In genomic region chr14:122755559-122755958, GRCm38 (mm10) we compare ENCODE assay signal across 13 mouse cellular contexts.
A peak's percentile ranks its signal among the peaks of the same experiment; 100 is the strongest.
DNase-seq lines count a peak whose midpoint lies in the region; ATAC-seq and TF ChIP-seq lines count a peak whose summit lies in the region.
"Had no signal": no experiment of that assay in that cellular context is flagged by ENCODE, and none has a peak within 500 bp of the region (broad histone marks: within the 10 kb centered on the region; RNA-seq: fewer than 3 reads in every experiment).

No protein-coding gene starts in this region.

- DNase-seq in heart, postnatal 10 days, result peak; percentile 2 to 13
- no peak for DNase-seq in heart, adult 2 months
- peak; percentile 15 for DNase-seq in midbrain, embryonic 14.5 days
- peak; percentile 82 for DNase-seq in embryonic facial prominence, embryonic 14.5 days (ENCODE audit: low spot score)
- DNase-seq in neural tube, embryonic 11.5 days (ENCODE audit: low spot score), result peak; percentile 35
- no peak for DNase-seq in right cerebral cortex, postnatal 36 days (ENCODE audit: low spot score in 2 of 2)
- DNase-seq: B cell, adult 2 months; cerebellum, postnatal 36 days; kidney, adult 18-20 months; thymus, postnatal 14 days had no signal

- TF ChIP-seq POLR2A in heart, adult 2 months (IDR thresholded peaks at IDR 0.05; ENCODE audit: insufficient read depth, low read depth, low read length), result no peak

- no peaks in the 10 kb centered on the region for H3K9me3 ChIP-seq in midbrain, embryonic 14.5 days (ENCODE audit: control insufficient read depth, low read length)
- H3K9me3 ChIP-seq in midbrain, embryonic 16.5 days (replicated peaks; ENCODE audit: control insufficient read depth, low read length, poor library complexity, severe bottlenecking), result no peaks in the 10 kb centered on the region
- H3K9me3 ChIP-seq in embryonic facial prominence, embryonic 14.5 days (ENCODE audit: control insufficient read depth, low read length), result 0 out of 2 replicates have a peak, but pooled peaks cover 5% of the 10 kb centered on the region
- no peaks in the 10 kb centered on the region for H3K9me3 ChIP-seq in neural tube, embryonic 11.5 days (ENCODE audit: control insufficient read depth, low read length)
- H3K9me3 ChIP-seq in intestine, postnatal 0 days (ENCODE audit: control insufficient read depth), result no peaks in the 10 kb centered on the region
- H3K9me3 ChIP-seq: forebrain, embryonic 15.5 days had no signal

- WGBS in heart, adult 2 months, result 83% methylated on average over 13 of the region's 13 CpGs
- WGBS in midbrain, embryonic 14.5 days, result 73% methylated on average over 13 of the region's 13 CpGs
- 67% methylated on average over 13 of the region's 13 CpGs for WGBS in midbrain, embryonic 16.5 days
- 29% methylated on average over 13 of the region's 13 CpGs for WGBS in embryonic facial prominence, embryonic 14.5 days
- WGBS in neural tube, embryonic 11.5 days, result 69% methylated on average over 13 of the region's 13 CpGs
- 72% methylated on average over 13 of the region's 13 CpGs for WGBS in intestine, postnatal 0 days

- no peak overlapping the region for H3K27ac ChIP-seq in heart, adult 2 months
- no peak overlapping the region for H3K27ac ChIP-seq in midbrain, embryonic 14.5 days (replicated peaks; ENCODE audit: low read depth, low read length)
- no peak overlapping the region for H3K27ac ChIP-seq in midbrain, embryonic 16.5 days (ENCODE audit: low read length)
- H3K27ac ChIP-seq in embryonic facial prominence, embryonic 14.5 days (replicated peaks; ENCODE audit: low read depth, low read length), result peak overlapping the region; percentile 28; the same call in 1 of the 2 replicates
- no peak overlapping the region for H3K27ac ChIP-seq in neural tube, embryonic 11.5 days (ENCODE audit: low read depth, low read length)
- no peak overlapping the region for H3K27ac ChIP-seq in intestine, postnatal 0 days (ENCODE audit: low read depth, low read length)
- H3K27ac ChIP-seq: forebrain, embryonic 15.5 days had no signal

- intact Hi-C loops in heart, postnatal 10 days (cut with DNase I), result no loop called here
- intact Hi-C loops in heart, adult 2 months (cut with DNase I), result no loop called here

- no peaks in the 10 kb centered on the region for H3K79me2 ChIP-seq in heart, adult 2 months (replicated peaks; ENCODE audit: control insufficient read depth, insufficient read depth, low read length)

- no peak for TF ChIP-seq CTCF in heart, adult 2 months (IDR thresholded peaks at IDR 0.05)
- no peak for TF ChIP-seq CTCF in intestine, postnatal 0 days (IDR thresholded peaks at IDR 0.05; ENCODE audit: low read depth)

- H3K9ac ChIP-seq in heart, adult 2 months (ENCODE audit: low read depth, low read length), result no peak overlapping the region
- no peak overlapping the region for H3K9ac ChIP-seq in midbrain, embryonic 14.5 days (replicated peaks; ENCODE audit: low read length)
- H3K9ac ChIP-seq in midbrain, embryonic 16.5 days (ENCODE audit: low read depth, low read length), result no peak overlapping the region
- H3K9ac ChIP-seq in embryonic facial prominence, embryonic 14.5 days (ENCODE audit: low read depth, low read length), result no peak overlapping the region
- H3K9ac ChIP-seq in neural tube, embryonic 11.5 days (ENCODE audit: low read length), result no peak overlapping the region
- H3K9ac ChIP-seq in intestine, postnatal 0 days (ENCODE audit: low read depth, low read length), result no peak overlapping the region
- H3K9ac ChIP-seq: forebrain, embryonic 15.5 days had no signal

- TF ChIP-seq EP300 in heart, adult 2 months (IDR thresholded peaks at IDR 0.05; ENCODE audit: insufficient read depth, low read depth, low read length), result no peak

- no peak overlapping the region for H3K4me2 ChIP-seq in midbrain, embryonic 14.5 days (ENCODE audit: low read length)
- H3K4me2 ChIP-seq in midbrain, embryonic 16.5 days (ENCODE audit: low read length), result no peak overlapping the region
- 0 out of 2 replicates have a peak overlapping the region, but pooled peaks have one; percentile 2 for H3K4me2 ChIP-seq in embryonic facial prominence, embryonic 14.5 days (ENCODE audit: low read depth, low read length)
- no peak overlapping the region for H3K4me2 ChIP-seq in neural tube, embryonic 11.5 days (ENCODE audit: low read depth)
- H3K4me2 ChIP-seq in intestine, postnatal 0 days (replicated peaks; ENCODE audit: low read depth), result no peak overlapping the region
- H3K4me2 ChIP-seq: forebrain, embryonic 15.5 days had no signal

- H3K4me3 ChIP-seq in heart, adult 2 months, result no peak overlapping the region
- no peak overlapping the region for H3K4me3 ChIP-seq in midbrain, embryonic 14.5 days (replicated peaks; ENCODE audit: low read depth, low read length)
- no peak overlapping the region for H3K4me3 ChIP-seq in midbrain, embryonic 16.5 days (ENCODE audit: low read depth, low read length)
- no peak overlapping the region for H3K4me3 ChIP-seq in embryonic facial prominence, embryonic 14.5 days (ENCODE audit: low read depth, low read length)
- H3K4me3 ChIP-seq in neural tube, embryonic 11.5 days (ENCODE audit: low read depth, low read length), result no peak overlapping the region
- H3K4me3 ChIP-seq in intestine, postnatal 0 days (ENCODE audit: low read depth, low read length), result no peak overlapping the region
- H3K4me3 ChIP-seq: forebrain, embryonic 15.5 days had no signal

- no peaks in the 10 kb centered on the region for H3K27me3 ChIP-seq in heart, adult 2 months (ENCODE audit: control insufficient read depth, insufficient read depth, low read length)
- no peaks in the 10 kb centered on the region for H3K27me3 ChIP-seq in midbrain, embryonic 14.5 days (ENCODE audit: control insufficient read depth, insufficient read depth, low read length)
- H3K27me3 ChIP-seq in midbrain, embryonic 16.5 days (ENCODE audit: control insufficient read depth, insufficient read depth, low read depth, low read length), result no peaks in the 10 kb centered on the region
- no peaks in the 10 kb centered on the region for H3K27me3 ChIP-seq in embryonic facial prominence, embryonic 14.5 days (replicated peaks; ENCODE audit: control insufficient read depth, insufficient read depth, low read length)
- no peaks in the 10 kb centered on the region for H3K27me3 ChIP-seq in neural tube, embryonic 11.5 days (ENCODE audit: control insufficient read depth, insufficient read depth, low read length)
- H3K27me3 ChIP-seq in intestine, postnatal 0 days (replicated peaks; ENCODE audit: control insufficient read depth, insufficient read depth, low read length), result no peaks in the 10 kb centered on the region
- H3K27me3 ChIP-seq: forebrain, embryonic 15.5 days had no signal

- no peak for ATAC-seq in midbrain, embryonic 14.5 days (ENCODE audit: low FRiP score, low TSS enrichment)
- ATAC-seq in midbrain, embryonic 16.5 days, result no peak
- ATAC-seq in embryonic facial prominence, embryonic 14.5 days (ENCODE audit: low read depth), result peak; percentile 65
- ATAC-seq in neural tube, embryonic 11.5 days (ENCODE audit: insufficient read depth, low FRiP score, low TSS enrichment), result no peak
- no peak for ATAC-seq in intestine, postnatal 0 days
- ATAC-seq: forebrain, embryonic 15.5 days had no signal

- no peaks in the 10 kb centered on the region for H3K4me1 ChIP-seq in heart, adult 2 months (ENCODE audit: control insufficient read depth, insufficient read depth, low read length)
- no peaks in the 10 kb centered on the region for H3K4me1 ChIP-seq in midbrain, embryonic 14.5 days (ENCODE audit: control insufficient read depth, insufficient read depth, low read length)
- H3K4me1 ChIP-seq in midbrain, embryonic 16.5 days (ENCODE audit: control insufficient read depth, insufficient read depth, low read length), result 0 out of 2 replicates have a peak, but pooled peaks cover 2% of the 10 kb centered on the region
- peaks cover 11% of the 10 kb centered on the region for H3K4me1 ChIP-seq in embryonic facial prominence, embryonic 14.5 days (ENCODE audit: control insufficient read depth, insufficient read depth, low read length)
- no peaks in the 10 kb centered on the region for H3K4me1 ChIP-seq in neural tube, embryonic 11.5 days (ENCODE audit: control insufficient read depth, insufficient read depth, low read length)
- no peaks in the 10 kb centered on the region for H3K4me1 ChIP-seq in intestine, postnatal 0 days (replicated peaks; ENCODE audit: control insufficient read depth, insufficient read depth, low read length)

- H3K36me3 ChIP-seq in heart, adult 2 months (ENCODE audit: control insufficient read depth, insufficient read depth, low read length), result no peaks in the 10 kb centered on the region
- no peaks in the 10 kb centered on the region for H3K36me3 ChIP-seq in midbrain, embryonic 14.5 days (ENCODE audit: control insufficient read depth, insufficient read depth, low read length)
- H3K36me3 ChIP-seq in midbrain, embryonic 16.5 days (ENCODE audit: control insufficient read depth, insufficient read depth, low read length), result no peaks in the 10 kb centered on the region
- H3K36me3 ChIP-seq in embryonic facial prominence, embryonic 14.5 days (ENCODE audit: control insufficient read depth, insufficient read depth, low read length), result no peaks in the 10 kb centered on the region
- no peaks in the 10 kb centered on the region for H3K36me3 ChIP-seq in neural tube, embryonic 11.5 days (ENCODE audit: control insufficient read depth, insufficient read depth, low read length)
- no peaks in the 10 kb centered on the region for H3K36me3 ChIP-seq in intestine, postnatal 0 days (ENCODE audit: control insufficient read depth, insufficient read depth)
- H3K36me3 ChIP-seq: forebrain, embryonic 15.5 days had no signal

Comparison
In these comparisons a context has a peak if more than half of its experiments do, and no peak if none do; other contexts are left out.
1. DNase-seq: peak in heart, postnatal 10 days (2 of 2), midbrain, embryonic 14.5 days (single experiment), embryonic facial prominence, embryonic 14.5 days (single experiment) and neural tube, embryonic 11.5 days (single experiment); none in heart, adult 2 months (0 of 2) and right cerebral cortex, postnatal 36 days (0 of 2).